Mouse (Mus musculus): Measurements from ENCODE around the gene Ccdc183. TPM values are rescaled to one million over a fixed set of nuclear protein-coding genes. Genes with fewer than 3 reads are reported as not detected.

Gene Ccdc183
- polyA plus RNA-seq, 1 experiment from 2014 or later: 0.02 TPM

GRCm38 (mm10) chr2:25654502-25654901, 37.0 kb upstream of the Ccdc183 start:
- H3K4me3 ChIP-seq (ENCODE audit: low read depth, low read length): no peak overlapping the region
- no peak overlapping the region for H3K27ac ChIP-seq (ENCODE audit: low read length)
- H3K4me1 ChIP-seq (ENCODE audit: control insufficient read depth, low read depth, low read length): no peaks in the 10 kb centered on the region
- H3K4me2 ChIP-seq (ENCODE audit: low read depth, low read length): no peak overlapping the region
- H3K9me3 ChIP-seq (replicated peaks; ENCODE audit: control insufficient read depth, low read length): no peaks in the 10 kb centered on the region
- WGBS (ENCODE audit: insufficient replicate concordance): 45% methylated on average over 1 of the region's 1 CpGs
- H3K36me3 ChIP-seq (ENCODE audit: control insufficient read depth, insufficient read depth): no peaks in the 10 kb centered on the region
- H3K9ac ChIP-seq (ENCODE audit: low read depth, low read length): no peak overlapping the region
- ATAC-seq (ENCODE audit: low read depth): no peak
- H3K27me3 ChIP-seq (ENCODE audit: control insufficient read depth, insufficient read depth, low read depth, low read length): no peaks in the 10 kb centered on the region

- no peak within 1 kb of the TSS for H3K27ac ChIP-seq (ENCODE audit: low read length)
- ATAC-seq (ENCODE audit: low read depth): no peak
Observed at GRCm38 (mm10) chr2:25652902-25653301, 35.4 kb upstream of the Ccdc183 start, which contains the start of gene Lcn8. TSS of gene Lcn8 (plus strand) at chr2:25653120.

DNA sequence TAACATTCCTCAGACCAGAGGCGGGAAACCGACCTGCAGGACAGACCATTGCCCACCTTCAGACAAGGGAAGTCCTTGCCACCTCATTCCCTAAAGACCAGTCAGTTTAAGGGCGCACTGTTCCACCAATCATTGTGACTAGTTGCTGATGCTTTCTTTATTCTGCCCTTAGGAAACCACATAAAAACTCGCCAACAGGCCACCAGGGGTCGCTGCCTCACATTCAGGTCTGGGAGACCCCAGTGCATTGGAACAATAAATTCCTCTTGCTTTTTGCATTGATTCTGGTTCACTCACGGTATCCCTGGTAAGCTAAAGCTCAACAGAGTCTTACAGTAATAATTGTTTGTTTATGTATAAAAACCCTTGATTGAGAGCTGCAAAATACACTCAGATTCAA, 22.4 kb upstream of the Ccdc183 start:
- no peaks in the 10 kb centered on the region for H3K36me3 ChIP-seq (ENCODE audit: control insufficient read depth, insufficient read depth)
- 12% methylated on average over 6 of the region's 6 CpGs for WGBS (ENCODE audit: insufficient replicate concordance)
- ATAC-seq (ENCODE audit: low read depth): no peak

More at GRCm38 (mm10) chr2:25652902-25653301, 35.4 kb upstream of the Ccdc183 start, which contains the start of gene Lcn8:
- no peak within 1 kb of the TSS for H3K4me2 ChIP-seq (ENCODE audit: low read depth, low read length)
- no peaks in the 10 kb centered on the region for H3K36me3 ChIP-seq (ENCODE audit: control insufficient read depth, insufficient read depth)
- no peaks in the 10 kb centered on the region for H3K9me3 ChIP-seq (replicated peaks; ENCODE audit: control insufficient read depth, low read length)
- H3K4me3 ChIP-seq (ENCODE audit: low read depth, low read length): no peak within 1 kb of the TSS
- no peaks in the 10 kb centered on the region for H3K27me3 ChIP-seq (ENCODE audit: control insufficient read depth, insufficient read depth, low read depth, low read length)
- no peaks in the 10 kb centered on the region for H3K4me1 ChIP-seq (ENCODE audit: control insufficient read depth, low read depth, low read length)
- WGBS (ENCODE audit: insufficient replicate concordance): 57% methylated on average over 2 of the region's 2 CpGs
- no peak within 1 kb of the TSS for H3K9ac ChIP-seq (ENCODE audit: low read depth, low read length)

DNA sequence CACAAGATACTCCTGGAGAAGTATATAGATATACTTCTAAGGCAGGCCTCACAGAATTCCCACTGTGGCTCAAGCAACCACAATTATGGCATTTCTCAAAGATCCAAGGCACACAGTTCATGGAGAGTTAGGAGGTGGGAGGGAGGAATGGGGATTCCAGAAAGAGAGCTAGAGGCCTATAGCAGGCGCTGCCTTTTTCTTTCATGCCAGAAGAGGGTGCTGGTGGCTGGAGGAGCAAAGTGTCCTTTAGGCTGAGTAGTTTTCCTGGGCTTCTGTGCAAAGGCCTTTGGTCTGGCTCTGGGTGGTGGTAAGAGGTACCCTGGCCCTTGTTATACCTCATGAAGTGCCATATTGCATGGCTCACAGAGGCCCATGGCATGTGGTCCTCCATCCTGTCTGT, 16.6 kb upstream of the Ccdc183 start:
- H3K4me2 ChIP-seq (ENCODE audit: low read depth, low read length): no peak overlapping the region
- no peak overlapping the region for H3K4me3 ChIP-seq (ENCODE audit: low read depth, low read length)
- no peaks in the 10 kb centered on the region for H3K4me1 ChIP-seq (ENCODE audit: control insufficient read depth, low read depth, low read length)
- H3K36me3 ChIP-seq (ENCODE audit: control insufficient read depth, insufficient read depth): no peaks in the 10 kb centered on the region
- H3K9me3 ChIP-seq (replicated peaks; ENCODE audit: control insufficient read depth, low read length): no peaks in the 10 kb centered on the region
- H3K27me3 ChIP-seq (ENCODE audit: control insufficient read depth, insufficient read depth, low read depth, low read length): no peaks in the 10 kb centered on the region
- WGBS (ENCODE audit: insufficient replicate concordance): 53% methylated on average over 1 of the region's 1 CpGs
- no peak overlapping the region for H3K9ac ChIP-seq (ENCODE audit: low read depth, low read length)
- no peak overlapping the region for H3K27ac ChIP-seq (ENCODE audit: low read length)
- ATAC-seq (ENCODE audit: low read depth): no peak

More for the DNA sequence above, 22.4 kb upstream of the Ccdc183 start:
- Histone ChIP-seq H3K27ac (ENCODE audit: low read length) (no peak overlapping the region), H3K9me3 (replicated peaks; ENCODE audit: control insufficient read depth, low read length) (no peaks in the 10 kb centered on the region), H3K4me1 (ENCODE audit: control insufficient read depth, low read depth, low read length) (no peaks in the 10 kb centered on the region), H3K4me3 (ENCODE audit: low read depth, low read length) (no peak overlapping the region), H3K9ac (ENCODE audit: low read depth, low read length) (no peak overlapping the region), H3K27me3 (ENCODE audit: control insufficient read depth, insufficient read depth, low read depth, low read length) (no peaks in the 10 kb centered on the region), H3K4me2 (ENCODE audit: low read depth, low read length) (no peak overlapping the region)

DNA sequence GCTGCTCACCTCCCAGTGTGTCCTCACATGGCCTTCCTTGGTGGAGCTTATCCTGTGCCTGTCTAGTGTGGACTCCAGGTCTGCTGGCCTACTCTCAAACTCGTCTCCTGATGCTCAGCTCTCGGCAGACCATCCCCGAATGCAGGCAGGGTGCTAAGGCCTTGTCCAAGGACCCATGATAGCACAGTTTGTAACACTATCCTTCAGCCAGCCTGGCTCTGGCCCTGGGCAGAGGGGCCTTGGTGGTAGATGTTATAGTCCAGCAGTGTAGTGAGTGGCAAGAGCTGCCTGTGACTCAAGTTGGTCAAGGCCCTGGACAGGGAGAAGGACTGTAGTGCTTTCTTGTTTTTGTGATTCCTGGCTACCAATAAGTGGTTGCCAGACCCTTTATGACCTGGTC, 16.1 kb upstream of the Ccdc183 start:
- Histone ChIP-seq H3K27me3 (ENCODE audit: control insufficient read depth, insufficient read depth, low read depth, low read length) (no peaks in the 10 kb centered on the region), H3K27ac (ENCODE audit: low read length) (no peak overlapping the region), H3K4me2 (ENCODE audit: low read depth, low read length) (no peak overlapping the region), H3K9ac (ENCODE audit: low read depth, low read length) (no peak overlapping the region), H3K4me3 (ENCODE audit: low read depth, low read length) (no peak overlapping the region), H3K4me1 (ENCODE audit: control insufficient read depth, low read depth, low read length) (no peaks in the 10 kb centered on the region), H3K9me3 (replicated peaks; ENCODE audit: control insufficient read depth, low read length) (no peaks in the 10 kb centered on the region), H3K36me3 (ENCODE audit: control insufficient read depth, insufficient read depth) (no peaks in the 10 kb centered on the region)
- ATAC-seq (ENCODE audit: low read depth): no peak
- 55% methylated on average over 3 of the region's 3 CpGs for WGBS (ENCODE audit: insufficient replicate concordance)

DNA sequence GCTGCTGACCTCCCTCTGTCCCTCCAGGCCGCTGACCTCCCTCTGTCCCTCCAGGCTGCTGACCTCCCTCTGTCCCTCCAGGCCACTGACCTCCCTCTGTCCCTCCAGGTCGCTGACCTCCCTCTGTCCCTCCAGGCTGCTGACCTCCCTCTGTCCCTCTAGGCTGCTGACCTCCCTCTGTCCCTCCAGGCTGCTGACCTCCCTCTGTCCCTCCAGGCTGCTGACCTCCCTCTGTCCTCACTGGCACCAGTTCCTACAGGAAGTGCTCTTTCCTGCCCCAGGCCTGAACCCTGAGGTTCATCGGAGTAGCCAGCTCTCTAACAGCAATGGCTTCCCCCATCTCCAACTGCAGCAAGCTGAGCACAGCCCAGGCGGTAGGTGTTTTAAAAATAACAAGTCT, 11.3 kb upstream of the Ccdc183 start:
- ATAC-seq (ENCODE audit: low read depth): peak; percentile 53; the same call in 1 of the 2 replicates
- Histone ChIP-seq H3K9ac (ENCODE audit: low read depth, low read length) (no peak overlapping the region), H3K27me3 (ENCODE audit: control insufficient read depth, insufficient read depth, low read depth, low read length) (no peaks in the 10 kb centered on the region), H3K9me3 (replicated peaks; ENCODE audit: control insufficient read depth, low read length) (no peaks in the 10 kb centered on the region), H3K4me2 (ENCODE audit: low read depth, low read length) (no peak overlapping the region), H3K27ac (ENCODE audit: low read length) (no peak overlapping the region), H3K4me1 (ENCODE audit: control insufficient read depth, low read depth, low read length) (no peaks in the 10 kb centered on the region), H3K4me3 (ENCODE audit: low read depth, low read length) (no peak overlapping the region), H3K36me3 (ENCODE audit: control insufficient read depth, insufficient read depth) (no peaks in the 10 kb centered on the region)
- WGBS (ENCODE audit: insufficient replicate concordance): 34% methylated on average over 4 of the region's 4 CpGs

- ATAC-seq (ENCODE audit: low read depth): no peak
- Histone ChIP-seq H3K27ac (ENCODE audit: low read length) (no peak within 1 kb of the TSS), H3K27me3 (ENCODE audit: control insufficient read depth, insufficient read depth, low read depth, low read length) (no peaks in the 10 kb centered on the region), H3K9me3 (replicated peaks; ENCODE audit: control insufficient read depth, low read length) (no peaks in the 10 kb centered on the region), H3K9ac (ENCODE audit: low read depth, low read length) (no peak within 1 kb of the TSS), H3K4me3 (ENCODE audit: low read depth, low read length) (no peak within 1 kb of the TSS), H3K36me3 (ENCODE audit: control insufficient read depth, insufficient read depth) (no peaks in the 10 kb centered on the region), H3K4me2 (ENCODE audit: low read depth, low read length) (no peak within 1 kb of the TSS), H3K4me1 (ENCODE audit: control insufficient read depth, low read depth, low read length) (no peaks in the 10 kb centered on the region)
- 50% methylated on average over 6 of the region's 6 CpGs for WGBS (ENCODE audit: insufficient replicate concordance)
Observed at GRCm38 (mm10) chr2:25627811-25628210, 10.3 kb upstream of the Ccdc183 start, which contains the start of gene Fcna. TSS of gene Fcna (minus strand) at chr2:25628030.

DNA sequence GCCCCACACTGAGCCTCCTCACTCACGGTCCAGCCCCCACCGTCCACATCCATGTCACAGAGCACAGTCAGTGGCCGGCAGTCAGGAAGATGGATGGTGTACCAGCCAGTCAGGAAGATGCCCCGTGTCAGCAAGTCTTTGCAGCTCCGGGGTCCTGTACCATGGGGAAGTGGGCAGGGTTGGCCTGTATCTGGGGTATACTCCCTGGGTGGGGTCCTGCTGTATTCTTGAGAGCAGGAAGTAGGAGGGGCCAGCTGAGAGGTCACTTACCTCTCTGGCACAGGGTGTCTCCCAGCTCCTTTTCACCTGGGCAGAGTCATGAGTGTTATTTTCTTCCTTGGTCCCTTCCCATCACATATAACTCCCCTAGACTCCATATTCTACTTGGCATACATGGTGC, 8.5 kb upstream of the Ccdc183 start:
- Histone ChIP-seq H3K4me2 (ENCODE audit: low read depth, low read length) (no peak overlapping the region), H3K36me3 (ENCODE audit: control insufficient read depth, insufficient read depth) (no peaks in the 10 kb centered on the region)
- no peak for ATAC-seq (ENCODE audit: low read depth)

DNA sequence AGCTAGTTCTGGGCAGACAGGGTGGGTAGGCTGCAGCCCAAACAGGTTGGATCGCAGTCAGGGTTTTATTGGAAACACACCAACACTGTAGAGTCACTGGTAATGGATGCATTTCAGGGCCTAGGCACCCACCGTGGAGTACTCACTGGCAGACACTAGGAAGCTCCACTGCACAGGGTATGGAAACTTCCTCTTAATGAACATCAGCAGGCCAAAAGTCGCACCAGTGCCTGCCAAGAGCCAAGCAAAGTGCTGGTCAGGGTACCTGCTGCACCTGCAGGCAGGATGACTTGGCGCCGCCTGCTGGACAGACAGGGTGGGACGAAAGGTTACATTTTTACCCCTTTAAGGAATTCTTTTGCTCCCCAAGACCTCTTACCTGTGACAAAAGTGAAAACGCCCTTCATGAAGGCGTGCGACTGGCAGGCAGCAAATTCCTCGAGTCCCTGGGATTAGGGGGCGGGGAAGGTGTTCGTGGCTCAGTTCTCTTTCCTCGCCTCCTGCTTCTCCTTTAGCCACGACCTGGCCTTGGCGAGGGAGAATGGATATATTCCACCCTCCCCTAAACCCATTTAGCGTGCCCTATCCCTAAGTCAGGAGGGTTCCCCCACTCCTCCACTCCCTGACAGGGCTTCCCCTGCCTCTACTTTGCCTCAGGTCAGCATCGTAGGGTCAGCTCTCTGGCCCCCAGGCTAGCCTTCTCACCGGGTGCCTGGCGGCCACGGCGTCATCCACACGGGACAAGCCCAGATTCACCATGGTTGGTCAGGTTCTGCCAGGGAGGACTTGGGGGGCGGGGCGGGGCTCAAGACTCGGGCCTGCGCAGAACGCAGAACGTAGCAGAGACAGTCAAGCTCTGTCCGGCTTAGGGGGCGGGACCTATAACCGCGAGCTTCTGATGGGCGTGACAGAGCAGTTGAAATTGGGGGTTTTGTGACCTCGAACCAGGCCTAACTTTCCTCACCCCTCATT, 4.0 kb upstream of the Ccdc183 start, which contains the start of gene Tmem141:
Tmem141 (minus strand) TSS at position 777 of the 972 bp plus-strand sequence.
- Histone ChIP-seq H3K27ac (ENCODE audit: low read length) (0 out of 2 replicates have a peak within 1 kb of the TSS, but pooled peaks have one; percentile 22), H3K4me3 (ENCODE audit: low read depth, low read length) (peak within 1 kb of the TSS; percentile 57), H3K9ac (ENCODE audit: low read depth, low read length) (peak within 1 kb of the TSS; percentile 45; the same call in 1 of the 2 replicates), H3K4me2 (ENCODE audit: low read depth, low read length) (peak within 1 kb of the TSS; percentile 71), H3K9me3 (replicated peaks; ENCODE audit: control insufficient read depth, low read length) (no peaks in the 10 kb centered on the region), H3K27me3 (ENCODE audit: control insufficient read depth, insufficient read depth, low read depth, low read length) (peaks cover 6% of the 10 kb centered on the region), H3K4me1 (ENCODE audit: control insufficient read depth, low read depth, low read length) (peaks cover 3% of the 10 kb centered on the region; the same call in 1 of the 2 replicates), H3K36me3 (ENCODE audit: control insufficient read depth, insufficient read depth) (no peaks in the 10 kb centered on the region)
- ATAC-seq (ENCODE audit: low read depth): peak; percentile 87
- 7% methylated on average over 34 of the region's 34 CpGs for WGBS (ENCODE audit: insufficient replicate concordance)

More for the DNA sequence above, 8.5 kb upstream of the Ccdc183 start:
- 33% methylated on average over 5 of the region's 5 CpGs for WGBS (ENCODE audit: insufficient replicate concordance)
- no peak overlapping the region for H3K4me3 ChIP-seq (ENCODE audit: low read depth, low read length)
- peaks cover 3% of the 10 kb centered on the region; the same call in 1 of the 2 replicates for H3K4me1 ChIP-seq (ENCODE audit: control insufficient read depth, low read depth, low read length)
- H3K9ac ChIP-seq (ENCODE audit: low read depth, low read length): no peak overlapping the region
- no peaks in the 10 kb centered on the region for H3K27me3 ChIP-seq (ENCODE audit: control insufficient read depth, insufficient read depth, low read depth, low read length)
- no peaks in the 10 kb centered on the region for H3K9me3 ChIP-seq (replicated peaks; ENCODE audit: control insufficient read depth, low read length)
- H3K27ac ChIP-seq (ENCODE audit: low read length): no peak overlapping the region

Measured in liver, embryonic 16.5 days (tissue).